Mouse (Mus musculus) limb, embryonic 14.5 days (tissue): ENCODE measurements around the gene Arl4c. TPM values are rescaled to one million over a fixed set of nuclear protein-coding genes. Genes with fewer than 3 reads are reported as not detected.

Experiments used
- ATAC-seq: fragments of 200-750 bp; cut with Nextera tagmentation; 2 replicates; pipeline ENCODE4 v1.8.0; 2017; ENCODE audit warnings: low read depth, moderate number of reproducible peaks, moderate TSS enrichment; ENCODE audit not compliant: low FRiP score
- DNase-seq: peaks from one replicate; pipeline ENCODE4 v3.0.0-alpha.2; 2015; ENCODE audit warnings: low spot score
- H3K27ac ChIP-seq: fragments of 300-500 bp; sonication (generic); replicated peaks from 2 replicates; pipeline ENCODE4 v1.5.1; 2014; ENCODE audit warnings: low read depth, mild to moderate bottlenecking, low read length, moderate library complexity, mixed read lengths
- H3K27me3 ChIP-seq: fragments of 300-500 bp; sonication (generic); 2 replicates; pipeline ENCODE4 v1.6.1; 2014; ENCODE audit warnings: low read length, mixed read lengths; ENCODE audit not compliant: control insufficient read depth, insufficient read depth
- H3K36me3 ChIP-seq: fragments of 300-500 bp; sonication (generic); 2 replicates; pipeline ENCODE4 v1.6.1; 2014; ENCODE audit warnings: mild to moderate bottlenecking, low read length, moderate library complexity, mixed read lengths; ENCODE audit not compliant: control insufficient read depth, insufficient read depth
- H3K4me1 ChIP-seq: fragments of 300-500 bp; sonication (generic); 2 replicates; pipeline ENCODE4 v1.6.1; 2014; ENCODE audit warnings: antibody characterized with exemption, low read length, mixed read lengths; ENCODE audit not compliant: control insufficient read depth, insufficient read depth
- H3K4me2 ChIP-seq: fragments of 300-500 bp; sonication (generic); replicated peaks from 2 replicates; pipeline ENCODE4 v1.6.1; 2014; ENCODE audit warnings: low read depth, mild to moderate bottlenecking, low read length, moderate library complexity; ENCODE audit not compliant: severe bottlenecking
- H3K4me3 ChIP-seq: fragments of 300-500 bp; sonication (generic); replicated peaks from 2 replicates; pipeline ENCODE4 v1.5.1; 2014; ENCODE audit warnings: low read length
- H3K9ac ChIP-seq: fragments of 300-500 bp; sonication (generic); 2 replicates; pipeline ENCODE4 v1.6.1; 2014; ENCODE audit warnings: mild to moderate bottlenecking, low read depth, low read length, moderate library complexity; ENCODE audit not compliant: severe bottlenecking
- H3K9me3 ChIP-seq: fragments of 300-500 bp; sonication (generic); 2 replicates; pipeline ENCODE4 v1.6.1; 2016; ENCODE audit warnings: low read length; ENCODE audit not compliant: control insufficient read depth
- POLR2A ChIP-seq: fragments of 200-500 bp; IDR thresholded peaks from 2 replicates; pipeline ENCODE4 v1.8.0; 2012; ENCODE audit warnings: inconsistent platforms, mild to moderate bottlenecking, moderate library complexity, borderline replicate concordance; ENCODE audit not compliant: insufficient read depth, insufficient read length; ENCODE audit errors: extremely low read depth
- WGBS: fragments of 180-500 bp; shearing (Covaris S2); extraction: QIAGEN DNeasy Blood & Tissue Kit; methylation state at CpG from one replicate; pipeline ENCODE4 v1.1.7; 2014; 5-methylcytosine and 5-hydroxymethylcytosine counted together
- polyA plus RNA-seq, 2 experiments: library from polyadenylated mRNA; depleted of rRNA in 1 of 2; stranded (reverse) in 1 of 2; unstranded in 1 of 2; fragments of >200 nt; fragmentation: Nextera tagmentation in 1 of 2; extraction: Ambion mirVana in 1 of 2; gene quantifications; 2 replicates each; pipeline versions ENCODE4 v1.2.1 to v1.2.3; 2012 to 2014

Arl4c gene
- polyA plus RNA-seq (2012; rRNA removed), result 11.2 and 11.9 TPM in 2 replicates
- polyA plus RNA-seq (2014; fragmentation: Nextera tagmentation; extraction: Ambion mirVana), result 5.5 and 6.4 TPM in 2 replicates

DNA sequence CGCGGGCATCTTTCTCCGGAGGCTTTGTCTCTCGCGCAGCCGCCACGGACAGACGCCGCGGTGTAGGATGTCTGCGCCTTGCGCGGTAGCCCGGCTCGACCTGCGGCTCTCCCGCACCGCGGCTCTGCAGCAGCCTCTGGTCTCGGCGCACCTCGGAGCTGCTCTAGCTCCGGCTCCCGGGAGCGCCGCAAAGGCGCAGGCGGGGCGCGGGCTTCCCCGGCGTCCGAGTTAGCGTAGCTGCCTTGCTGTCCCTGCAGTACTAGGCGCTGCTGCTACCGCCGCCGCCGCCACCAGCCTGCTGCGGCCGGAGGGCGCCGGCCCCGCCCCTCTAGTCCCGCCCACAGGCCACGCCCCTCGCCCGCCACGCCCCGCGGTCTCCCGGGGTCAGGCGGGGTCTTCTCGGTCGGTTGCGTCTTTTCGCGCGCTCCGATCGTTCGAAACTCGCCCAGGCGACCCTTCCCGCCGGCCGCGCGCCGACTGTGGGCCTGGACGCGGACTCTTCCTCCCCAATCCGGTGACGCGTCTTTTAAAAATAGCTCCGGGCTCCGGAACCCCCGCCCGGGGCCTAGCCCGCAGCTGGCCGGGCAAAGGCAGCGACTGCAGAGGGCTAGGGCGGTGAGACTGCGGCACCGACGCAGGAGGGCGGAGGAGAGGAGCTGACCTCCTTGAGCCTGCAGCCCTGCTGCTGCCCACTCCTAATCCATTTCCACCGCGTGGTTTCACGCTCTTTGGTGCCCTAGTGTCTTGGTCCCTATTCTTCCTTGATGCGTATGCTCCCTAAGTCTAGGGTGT is at the start of gene Arl4c:
Gene Arl4c, minus strand, starts transcription at position 352 of the 792 bp plus-strand sequence.
- 0 out of 2 replicates have a peak, but pooled peaks have one; percentile 34 for TF ChIP-seq POLR2A
- Histone ChIP-seq H3K4me2 (peak within 1 kb of the TSS; percentile 87), H3K4me3 (peak within 1 kb of the TSS; percentile 85), H3K4me1 (peaks cover 19% of the 10 kb centered on the region), H3K9me3 (no peaks in the 10 kb centered on the region), H3K27me3 (no peaks in the 10 kb centered on the region), H3K27ac (peak within 1 kb of the TSS; percentile 78), H3K36me3 (no peaks in the 10 kb centered on the region), H3K9ac (peak within 1 kb of the TSS; percentile 82)
- DNase-seq, result peak; percentile 71
- peak; percentile 88 for ATAC-seq
- WGBS, result 2% methylated on average over 69 of the region's 91 CpGs

DNA sequence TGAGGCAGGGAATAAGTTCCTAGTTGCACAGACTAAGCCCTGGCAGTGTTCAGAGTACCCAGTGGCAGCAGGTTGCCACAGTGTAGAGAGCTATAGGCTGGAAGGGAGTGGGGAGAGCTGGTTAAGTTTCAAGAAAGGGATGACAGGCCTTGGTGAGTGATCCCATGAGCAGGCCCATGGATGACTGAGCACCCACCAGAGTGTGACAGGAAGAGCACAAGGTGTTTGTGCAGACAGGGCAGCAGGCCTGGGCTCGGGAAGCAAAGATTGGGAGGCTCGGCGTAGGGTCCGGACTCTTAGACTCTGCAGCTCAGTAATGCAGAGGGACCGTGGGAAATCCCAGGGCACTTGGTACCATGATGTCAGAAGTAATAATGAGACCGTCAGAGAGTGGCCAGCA is 49.3 kb upstream of the Arl4c start:
- H3K9me3 ChIP-seq, result no peaks in the 10 kb centered on the region
- no peak overlapping the region for H3K9ac ChIP-seq
- no peak for ATAC-seq
- no peak overlapping the region for H3K4me2 ChIP-seq
- DNase-seq, result no peak
- H3K4me3 ChIP-seq, result no peak overlapping the region
- TF ChIP-seq POLR2A, result no peak
- H3K4me1 ChIP-seq, result no peaks in the 10 kb centered on the region
- no peaks in the 10 kb centered on the region for H3K27me3 ChIP-seq
- no peak overlapping the region for H3K27ac ChIP-seq
- WGBS, result 87% methylated on average over 6 of the region's 6 CpGs
- no peaks in the 10 kb centered on the region for H3K36me3 ChIP-seq

DNA sequence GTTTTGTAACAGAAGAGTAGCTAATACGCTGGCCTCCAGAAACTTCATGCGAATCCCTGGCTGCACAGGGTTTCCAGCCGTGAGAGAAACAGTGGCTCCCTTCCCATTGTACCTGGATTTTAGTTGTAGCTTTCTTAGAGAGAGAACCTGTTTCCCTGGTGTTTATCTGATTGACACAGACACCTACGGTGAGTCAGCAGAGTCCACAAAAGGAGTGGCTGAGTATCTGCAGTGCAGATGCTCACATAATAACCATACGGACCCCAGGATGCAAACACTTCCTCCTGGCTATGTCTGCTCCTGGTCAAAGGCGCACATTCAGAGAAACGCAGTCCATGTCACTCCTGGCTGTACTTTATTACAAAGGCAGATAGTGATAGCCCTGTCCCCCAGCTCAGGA is 48.6 kb upstream of the Arl4c start:
- H3K27me3 ChIP-seq, result no peaks in the 10 kb centered on the region
- H3K9ac ChIP-seq, result no peak overlapping the region
- 75% methylated on average over 7 of the region's 7 CpGs for WGBS
- ATAC-seq (no peak), DNase-seq (no peak)
- H3K4me1 ChIP-seq, result no peaks in the 10 kb centered on the region
- TF ChIP-seq POLR2A, result no peak
- no peaks in the 10 kb centered on the region for H3K9me3 ChIP-seq
- H3K36me3 ChIP-seq, result no peaks in the 10 kb centered on the region
- no peak overlapping the region for H3K4me2 ChIP-seq
- H3K27ac ChIP-seq, result no peak overlapping the region
- H3K4me3 ChIP-seq, result no peak overlapping the region

- Histone ChIP-seq H3K9ac (no peak overlapping the region), H3K36me3 (no peaks in the 10 kb centered on the region), H3K4me2 (no peak overlapping the region), H3K4me1 (no peaks in the 10 kb centered on the region), H3K9me3 (no peaks in the 10 kb centered on the region), H3K4me3 (no peak overlapping the region), H3K27me3 (no peaks in the 10 kb centered on the region), H3K27ac (no peak overlapping the region)
- no peak for DNase-seq
- WGBS, result 90% methylated on average over 3 of the region's 3 CpGs
- no peak for TF ChIP-seq POLR2A
- no peak for ATAC-seq
These were observed 48.1 kb upstream of the Arl4c start for GRCm38 (mm10) chr1:88750126-88750525.

DNA sequence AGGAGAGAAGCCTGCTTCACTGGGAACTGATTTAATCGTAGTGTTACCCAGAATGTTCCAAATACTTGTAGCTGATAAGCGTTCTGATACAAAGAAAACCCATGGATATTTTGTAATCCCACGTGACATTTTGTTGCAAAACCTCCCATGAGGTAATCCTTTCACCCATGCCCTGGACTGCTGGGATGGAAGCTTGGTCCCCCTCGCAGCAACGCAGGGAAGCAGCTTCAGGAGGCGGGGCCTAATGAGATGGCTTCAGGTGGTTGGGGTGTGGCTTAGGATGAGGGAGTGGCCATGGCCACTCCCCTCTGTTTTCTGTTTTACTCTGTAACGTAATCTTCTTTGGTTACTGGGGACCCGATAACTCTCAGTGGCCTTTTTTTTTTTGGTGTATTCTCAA is 47.1 kb upstream of the Arl4c start:
- Histone ChIP-seq H3K4me3 (no peak overlapping the region), H3K9me3 (no peaks in the 10 kb centered on the region), H3K27ac (no peak overlapping the region), H3K4me1 (no peaks in the 10 kb centered on the region), H3K9ac (no peak overlapping the region), H3K36me3 (no peaks in the 10 kb centered on the region), H3K27me3 (no peaks in the 10 kb centered on the region), H3K4me2 (no peak overlapping the region)
- no peak for TF ChIP-seq POLR2A
- 63% methylated on average over 8 of the region's 8 CpGs for WGBS
- DNase-seq (no peak), ATAC-seq (no peak)
